Mouse (Mus musculus) CD4-positive helper T cell, adult 2 months (primary cell): ENCODE measurements around the gene Il2rg.
A peak's percentile ranks its signal among the peaks of the same experiment; 100 is the strongest.

Experiments used
- DNase-seq: peaks from one replicate; pipeline ENCODE4 v3.0.0-alpha.2; 2012; ENCODE audit warnings: low read depth, missing footprints, low spot score

Il2rg gene

DNA sequence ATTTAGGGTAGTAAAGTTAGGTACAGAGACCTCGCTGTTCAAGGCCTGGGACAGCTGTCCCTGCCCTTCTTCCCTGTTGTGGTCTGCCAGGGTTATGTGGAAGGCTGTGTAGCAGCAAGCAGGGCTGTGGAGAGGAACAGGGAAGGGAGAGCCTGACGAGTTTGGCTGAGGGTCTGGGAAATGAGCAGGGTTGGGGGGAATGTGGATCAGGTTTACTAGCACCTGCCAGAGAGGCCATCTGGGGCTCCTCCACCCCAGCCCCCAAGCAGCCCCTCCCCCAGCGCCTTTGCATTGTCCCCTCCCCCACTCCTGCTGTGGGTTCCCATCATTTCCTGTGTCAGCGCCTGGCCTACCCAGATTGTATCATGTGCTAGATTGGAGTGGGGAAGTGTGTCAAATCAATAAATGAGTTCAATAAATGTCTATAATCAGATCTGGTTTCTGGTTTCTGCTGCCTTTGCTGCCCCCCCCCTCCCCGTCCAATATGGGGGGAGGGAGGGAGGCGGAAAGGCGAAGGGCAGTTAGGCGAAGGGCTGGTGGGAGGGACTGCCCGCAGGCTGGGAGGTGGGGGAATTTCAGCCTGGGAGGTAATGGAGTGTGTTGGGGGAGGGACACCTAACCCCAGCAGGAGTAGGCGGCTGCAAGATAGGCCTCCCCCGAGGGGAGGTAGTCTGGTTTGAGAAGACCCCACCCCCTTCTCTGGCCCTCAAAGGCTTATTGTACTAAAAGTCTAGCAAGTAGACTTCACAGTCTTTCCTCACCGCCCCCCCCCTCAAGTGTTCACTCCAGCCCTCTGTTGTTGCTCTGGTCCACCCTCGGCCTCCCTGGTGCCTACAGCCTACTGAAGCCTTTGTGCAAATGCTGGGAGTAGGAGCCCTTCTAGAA, 7.4 kb downstream of the Il2rg start:
- DNase-seq = peak; percentile 66

DNA sequence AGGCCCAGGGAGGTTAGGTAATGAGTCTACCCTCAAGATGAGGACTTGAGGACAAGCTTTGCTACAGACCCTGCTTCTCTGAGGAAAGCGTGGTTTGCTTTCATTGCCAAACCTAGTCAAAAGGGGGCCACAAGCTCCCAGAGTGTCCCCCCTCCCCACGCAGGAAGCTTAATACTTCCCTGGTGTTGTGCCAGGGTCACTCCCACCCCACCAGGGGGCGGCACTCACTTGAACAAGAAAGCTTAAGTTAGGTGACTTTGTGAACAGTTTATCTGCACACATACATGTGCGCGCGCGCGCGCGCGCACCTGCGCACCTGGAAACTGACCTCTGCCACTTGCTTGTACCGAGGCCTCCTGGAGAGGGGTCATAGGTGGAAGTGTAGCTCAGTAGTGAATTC, 11.5 kb downstream of the Il2rg start:
- peak; percentile 71 for DNase-seq

DNA sequence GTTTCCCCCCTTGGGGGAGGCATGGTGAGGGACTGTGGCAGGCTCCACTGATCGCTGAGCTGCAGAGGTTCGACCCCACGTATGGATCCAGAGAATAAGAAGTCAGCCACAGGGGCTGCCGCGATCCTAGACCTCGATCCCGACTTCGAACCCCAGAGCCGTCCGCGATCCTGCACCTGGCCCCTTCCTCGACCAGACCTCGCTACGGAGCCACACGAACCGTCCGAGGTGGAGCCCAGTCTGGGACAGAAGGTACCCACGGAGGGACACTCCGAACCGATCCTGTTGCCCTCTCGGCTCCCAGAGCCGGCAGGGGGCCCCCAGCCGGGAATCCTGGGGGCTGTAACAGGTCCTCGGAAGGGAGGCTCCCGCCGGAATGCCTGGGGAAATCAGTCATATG, 13.3 kb downstream of the Il2rg start:
- no peak for DNase-seq

DNA sequence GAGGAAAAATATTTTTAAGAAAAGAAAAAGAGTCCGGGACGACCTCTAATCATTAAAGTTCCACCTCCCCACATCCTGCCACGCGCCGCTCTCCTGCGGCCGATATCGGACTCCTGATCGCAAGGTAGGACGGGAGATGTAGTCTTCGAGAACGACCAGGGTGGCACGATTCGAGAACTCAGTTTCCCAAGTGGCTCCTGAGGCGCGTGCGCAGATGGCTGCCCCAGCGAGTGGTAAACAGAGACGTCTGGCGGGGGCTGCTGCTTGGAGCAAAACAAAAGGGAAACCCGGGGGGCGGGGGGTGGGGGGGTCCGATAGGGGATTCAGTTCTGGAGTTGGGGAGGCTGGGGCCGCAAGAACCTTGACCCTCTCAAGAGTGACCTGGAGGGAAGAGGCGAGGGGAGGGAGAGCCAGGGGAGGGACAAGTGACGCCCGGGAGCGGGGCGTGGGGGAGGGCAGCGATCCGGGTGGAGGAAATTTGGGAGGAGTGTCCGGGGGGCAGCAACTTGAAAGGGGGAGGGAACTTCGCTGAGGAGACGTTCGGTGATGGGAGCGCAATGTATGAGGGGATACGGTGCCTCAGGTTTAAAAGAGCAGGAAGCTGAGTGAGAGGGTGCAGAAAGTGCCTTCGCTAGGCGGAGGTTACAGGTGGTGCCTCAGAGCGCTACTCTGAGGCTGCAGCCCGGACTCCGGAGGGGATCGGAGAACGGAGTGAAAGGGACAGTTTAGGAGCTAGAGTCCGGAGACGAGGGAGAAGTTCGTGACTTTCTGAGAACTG, 13.9 kb downstream of the Il2rg start, which contains the start of gene Foxo4:
Gene Foxo4 (plus strand): TSS at position 577 of the 778 bp plus-strand sequence.
- peak; percentile 90 for DNase-seq

DNA sequence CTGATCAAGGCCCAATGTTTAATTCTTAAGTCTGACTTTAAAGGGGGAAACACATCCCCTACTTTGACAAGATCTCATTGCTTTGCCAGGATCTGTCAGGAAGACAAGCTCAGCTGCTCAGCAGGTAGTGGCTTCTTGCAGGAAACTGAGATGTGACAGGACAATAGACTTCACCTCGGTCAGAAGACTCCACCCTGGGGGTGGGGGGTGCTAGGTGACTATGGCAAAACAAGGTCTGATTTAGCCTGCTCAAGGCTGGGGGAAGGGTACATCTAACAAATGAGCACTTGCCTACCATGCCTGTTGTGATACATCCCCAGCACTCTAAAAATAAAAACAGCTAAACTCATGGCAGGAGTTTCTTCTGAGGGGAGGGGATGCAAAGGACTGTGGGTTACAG, 23.0 kb downstream of the Il2rg start:
- no peak for DNase-seq

DNA sequence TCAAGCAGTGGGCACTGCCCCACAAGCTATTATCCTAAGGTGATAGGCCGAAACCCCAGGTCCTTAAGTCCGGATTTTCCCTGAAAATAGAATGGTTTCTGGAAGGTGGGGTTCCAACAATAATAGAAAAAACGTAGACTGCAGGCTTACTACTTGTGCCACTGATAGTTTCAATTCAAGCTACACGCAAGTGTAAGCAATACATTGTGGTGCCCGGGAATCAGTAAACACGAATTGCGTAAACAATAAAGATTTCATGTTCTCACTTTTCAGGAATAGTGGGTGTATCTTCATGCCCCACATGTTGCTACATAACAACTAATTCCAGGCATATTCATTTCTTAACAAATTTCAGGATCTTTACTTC, 45.3 kb downstream of the Il2rg start:
- DNase-seq = no peak

DNA sequence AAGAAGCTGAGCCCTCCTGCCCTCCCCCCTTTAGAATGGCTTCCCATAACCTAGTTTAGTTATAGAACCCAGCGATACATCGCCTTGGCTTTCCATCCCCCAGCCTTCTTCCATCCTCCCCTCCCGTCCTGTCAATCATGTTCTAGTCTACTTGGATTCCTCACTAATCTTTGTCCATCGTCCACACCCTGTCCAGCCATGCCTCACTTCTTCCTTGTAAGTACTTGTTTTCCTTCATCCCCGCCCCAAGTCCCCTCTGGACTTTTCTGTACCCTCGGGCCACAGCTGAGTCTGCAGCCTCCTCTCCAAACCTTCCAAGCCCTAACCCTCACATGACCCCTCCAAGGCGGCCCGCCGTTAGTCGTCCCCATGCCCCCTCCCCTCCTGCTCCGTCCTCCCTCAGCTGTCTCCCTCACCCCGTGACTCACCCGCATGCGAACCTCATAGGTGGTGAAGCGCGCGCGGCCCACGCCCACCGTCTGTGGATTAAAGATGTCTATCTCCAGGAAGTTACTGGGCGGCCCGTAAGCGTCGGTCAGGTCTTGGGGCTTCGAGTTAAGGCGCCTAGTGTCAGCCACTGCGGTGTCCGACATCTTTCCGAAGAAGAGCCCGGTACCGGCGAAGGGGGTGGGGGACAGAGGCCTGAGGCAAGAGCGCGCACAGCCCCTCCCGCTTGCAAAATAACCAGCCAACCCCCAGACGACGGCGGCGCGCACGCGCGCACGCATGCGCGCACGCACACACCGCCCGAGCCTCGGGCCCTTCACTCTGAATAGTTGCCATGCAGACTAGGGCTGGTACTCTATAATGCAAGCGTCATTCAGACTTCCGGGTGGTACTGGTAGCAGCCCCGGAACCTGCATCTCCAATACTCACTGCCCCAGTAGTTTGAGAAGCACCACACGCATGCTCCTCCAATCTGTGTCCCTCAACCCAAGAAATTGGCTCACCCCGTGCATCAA, 45.9 kb downstream of the Il2rg start, which contains the start of gene Snx12:
Gene Snx12 (minus strand): TSS at position 730 of the 962 bp plus-strand sequence.
- peak; percentile 95 for DNase-seq
